Mouse (Mus musculus) lung, adult 2 months (tissue): Measurements from ENCODE around the gene Sept8.

Experiments used
- CTCF ChIP-seq: fragments of 200-500 bp; IDR thresholded peaks from 2 replicates; pipeline ENCODE4 v1.5.1; 2011; ENCODE audit warnings: mild to moderate bottlenecking, low read length, control low read depth; ENCODE audit not compliant: insufficient read depth
- POLR2A ChIP-seq: fragments of 200-500 bp; IDR thresholded peaks from 2 replicates; pipeline ENCODE4 v1.6.1; 2011; ENCODE audit warnings: low read depth, mild to moderate bottlenecking, control low read depth, low read length, borderline replicate concordance; ENCODE audit errors: extremely low read depth

GRCm38 (mm10) chr11:53485719-53486118, 33.3 kb upstream of the Sept8 start:
- peak; percentile 46; the same call in 1 of the 2 replicates for TF ChIP-seq CTCF
- no peak for TF ChIP-seq POLR2A
